Mouse (Mus musculus) kidney, adult 2 months (tissue): ENCODE measurements around the gene Rer1.

Experiments used
- CTCF ChIP-seq: fragments of 200-500 bp; conservative IDR thresholded peaks from 2 replicates; pipeline ENCODE4 v1.5.1; 2011; ENCODE audit warnings: low read depth, mild to moderate bottlenecking, control low read depth, low read length, moderate library complexity, mixed read lengths; ENCODE audit not compliant: insufficient read depth, insufficient read length
- POLR2A ChIP-seq: fragments of 200-500 bp; IDR thresholded peaks from one replicate; pipeline ENCODE4 v1.6.1; 2011; ENCODE audit warnings: low read depth, low read length, control low read depth

- TF ChIP-seq CTCF = no peak
- TF ChIP-seq POLR2A = no peak
Observed at GRCm38 (mm10) chr4:155121222-155121621, 35.0 kb upstream of the Rer1 start.
